Mouse (Mus musculus): ENCODE data around the gene Azi2. TPM values are rescaled to one million over a fixed set of nuclear protein-coding genes. Genes with fewer than 3 reads are reported as not detected.
A peak's percentile ranks its signal among the peaks of the same experiment; 100 is the strongest.

Gene Azi2
- total RNA-seq (2014; fragmentation: Nextera tagmentation) (105 and 157 TPM in 2 replicates), total RNA-seq (2017) (99.8 and 120 TPM in 2 replicates), polyA plus RNA-seq (2012) (38.7 and 41.3 TPM in 2 replicates)

- Histone ChIP-seq H3K36me3 (replicated peaks) (peaks cover 12% of the 10 kb centered on the region), H3K27me3 (ENCODE audit: insufficient read depth, low read length) (no peaks in the 10 kb centered on the region), H3K4me3 (ENCODE audit: low read depth, low read length) (peak within 1 kb of the TSS; percentile 85), H3K9me3 (replicated peaks) (no peaks in the 10 kb centered on the region), H3K4me1 (ENCODE audit: insufficient read depth, low read depth, low read length) (peaks cover 14% of the 10 kb centered on the region)
- DNase-seq (ENCODE audit: low spot score) (peak; percentile 86), ATAC-seq (ENCODE audit: extremely low read depth, insufficient number of reproducible peaks, low FRiP score, poor library complexity, severe bottlenecking) (peak; percentile 91)
- no peak for TF ChIP-seq GATA1 (IDR thresholded peaks at IDR 0.05; ENCODE audit: borderline replicate concordance, low read length)
- TF ChIP-seq CTCF (IDR thresholded peaks at IDR 0.05; ENCODE audit: low read depth, low read length): peak; percentile 49; the same call in 1 of the 2 replicates
- no peak for TF ChIP-seq TAL1 (conservative IDR thresholded peaks at IDR 0.05; ENCODE audit: low read depth, low read length)
- no peak for TF ChIP-seq POLR2AphosphoS5 (IDR thresholded peaks at IDR 0.05; ENCODE audit: insufficient replicate concordance, low read depth, low read length)
Observed at GRCm38 (mm10) chr9:118040218-118041021, at the start of gene Azi2. Azi2 (plus strand) TSS chr9:118040499.

DNA sequence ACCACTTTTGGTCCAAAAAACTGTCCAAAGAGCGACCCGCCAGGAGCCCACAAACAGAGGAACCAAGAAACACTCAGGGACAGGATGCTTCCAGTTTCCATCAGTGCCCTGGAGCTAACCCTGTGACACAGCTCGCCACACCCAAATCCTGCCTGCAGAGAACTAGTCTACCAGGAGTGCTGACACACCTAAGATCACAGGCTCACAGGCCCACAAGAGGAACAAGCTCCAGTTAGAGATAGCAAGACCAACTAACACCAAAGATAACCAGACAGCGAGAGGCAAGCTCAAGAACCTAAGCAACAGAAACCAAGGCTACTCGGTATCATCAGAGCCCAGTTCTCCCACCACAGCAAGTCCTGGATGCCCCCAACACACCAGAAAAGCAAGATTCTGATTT, 43.7 kb upstream of the Azi2 start:
- no peaks in the 10 kb centered on the region for H3K9me3 ChIP-seq (replicated peaks)
- H3K4me1 ChIP-seq (ENCODE audit: insufficient read depth, low read depth, low read length): no peaks in the 10 kb centered on the region
- no peaks in the 10 kb centered on the region for H3K36me3 ChIP-seq (replicated peaks)
- H3K4me3 ChIP-seq (ENCODE audit: low read depth, low read length): no peak overlapping the region
- ATAC-seq (ENCODE audit: extremely low read depth, insufficient number of reproducible peaks, low FRiP score, poor library complexity, severe bottlenecking) (no peak), DNase-seq (ENCODE audit: low spot score) (no peak)
- H3K27me3 ChIP-seq (ENCODE audit: insufficient read depth, low read length): no peaks in the 10 kb centered on the region
- no peak for TF ChIP-seq CTCF (IDR thresholded peaks at IDR 0.05; ENCODE audit: low read depth, low read length)
- no peak for TF ChIP-seq GATA2 (IDR thresholded peaks at IDR 0.05; ENCODE audit: borderline replicate concordance, low read depth, low read length)
- TF ChIP-seq POLR2AphosphoS5 (IDR thresholded peaks at IDR 0.05; ENCODE audit: insufficient replicate concordance, low read depth, low read length): no peak
- TF ChIP-seq GATA1 (IDR thresholded peaks at IDR 0.05; ENCODE audit: borderline replicate concordance, low read length): no peak
- TF ChIP-seq TAL1 (conservative IDR thresholded peaks at IDR 0.05; ENCODE audit: low read depth, low read length): no peak

DNA sequence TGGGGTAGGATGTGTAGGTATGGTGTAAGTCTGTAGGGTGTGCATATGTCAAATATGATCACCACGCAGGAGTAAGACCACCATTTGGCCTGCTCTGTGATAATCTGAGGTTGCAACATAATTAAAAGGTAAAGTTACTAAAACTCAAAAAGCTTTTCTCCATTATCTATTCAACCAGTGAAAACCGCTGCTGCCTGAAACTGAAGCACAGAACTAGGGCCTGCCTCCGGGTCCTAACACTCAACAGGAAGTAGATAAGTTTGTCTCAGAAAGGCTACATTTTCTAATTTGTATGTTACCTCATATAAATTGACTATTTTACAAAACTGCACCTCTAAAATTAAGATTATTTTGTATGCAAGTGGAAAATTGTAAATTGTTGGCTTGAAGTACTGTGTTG, 38.8 kb upstream of the Azi2 start:
- DNase-seq (ENCODE audit: low spot score) (no peak), ATAC-seq (ENCODE audit: extremely low read depth, insufficient number of reproducible peaks, low FRiP score, poor library complexity, severe bottlenecking) (no peak)
- H3K36me3 ChIP-seq (replicated peaks): no peaks in the 10 kb centered on the region
- TF ChIP-seq POLR2AphosphoS5 (IDR thresholded peaks at IDR 0.05; ENCODE audit: insufficient replicate concordance, low read depth, low read length): no peak
- TF ChIP-seq GATA1 (IDR thresholded peaks at IDR 0.05; ENCODE audit: borderline replicate concordance, low read length): no peak
- TF ChIP-seq CTCF (IDR thresholded peaks at IDR 0.05; ENCODE audit: low read depth, low read length): no peak
- TF ChIP-seq GATA2 (IDR thresholded peaks at IDR 0.05; ENCODE audit: borderline replicate concordance, low read depth, low read length): no peak
- no peak for TF ChIP-seq TAL1 (conservative IDR thresholded peaks at IDR 0.05; ENCODE audit: low read depth, low read length)
- no peaks in the 10 kb centered on the region for H3K4me1 ChIP-seq (ENCODE audit: insufficient read depth, low read depth, low read length)
- H3K4me3 ChIP-seq (ENCODE audit: low read depth, low read length): no peak overlapping the region
- no peaks in the 10 kb centered on the region; the same call in 1 of the 2 replicates for H3K9me3 ChIP-seq (replicated peaks)
- no peaks in the 10 kb centered on the region for H3K27me3 ChIP-seq (ENCODE audit: insufficient read depth, low read length)

DNA sequence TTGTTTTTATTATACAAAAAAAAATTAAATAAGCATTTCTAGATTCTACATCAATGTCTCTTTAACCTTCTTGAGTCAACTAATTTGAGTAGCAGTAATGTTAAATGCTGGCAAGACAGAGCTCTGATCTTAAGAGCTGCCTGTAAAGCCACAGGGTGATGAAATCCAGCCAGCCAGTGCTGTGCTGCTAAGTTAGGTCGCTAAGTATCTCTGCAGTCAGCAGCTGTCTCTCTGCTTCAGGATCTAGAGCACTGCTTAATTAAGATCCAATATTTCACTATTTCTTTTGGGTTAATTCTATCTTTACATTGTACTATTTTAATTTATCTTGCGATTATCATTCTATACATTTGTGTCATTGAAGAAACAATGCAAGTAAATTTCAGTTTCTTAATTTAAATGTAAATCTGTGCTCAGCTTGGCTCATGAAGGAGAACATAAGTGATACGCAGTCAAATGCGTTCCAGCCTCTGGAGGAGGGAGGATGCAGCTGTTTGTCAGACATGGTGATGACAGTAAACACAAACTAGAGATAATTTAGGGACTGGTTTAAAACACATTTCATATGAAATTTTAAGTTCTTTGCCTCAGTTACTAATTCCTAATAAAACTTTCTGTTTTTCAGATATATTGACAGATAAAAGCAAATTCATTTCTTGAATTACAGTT, 36.9 kb upstream of the Azi2 start:
- no peaks in the 10 kb centered on the region for H3K4me1 ChIP-seq (ENCODE audit: insufficient read depth, low read depth, low read length)
- H3K4me3 ChIP-seq (ENCODE audit: low read depth, low read length): no peak overlapping the region
- no peak for ATAC-seq (ENCODE audit: extremely low read depth, insufficient number of reproducible peaks, low FRiP score, poor library complexity, severe bottlenecking)
- no peaks in the 10 kb centered on the region; the same call in 1 of the 2 replicates for H3K9me3 ChIP-seq (replicated peaks)
- H3K27me3 ChIP-seq (ENCODE audit: insufficient read depth, low read length): no peaks in the 10 kb centered on the region
- no peaks in the 10 kb centered on the region for H3K36me3 ChIP-seq (replicated peaks)
- no peak for TF ChIP-seq GATA2 (IDR thresholded peaks at IDR 0.05; ENCODE audit: borderline replicate concordance, low read depth, low read length)
- no peak for TF ChIP-seq GATA1 (IDR thresholded peaks at IDR 0.05; ENCODE audit: borderline replicate concordance, low read length)
- TF ChIP-seq CTCF (IDR thresholded peaks at IDR 0.05; ENCODE audit: low read depth, low read length): no peak
- no peak for TF ChIP-seq POLR2AphosphoS5 (IDR thresholded peaks at IDR 0.05; ENCODE audit: insufficient replicate concordance, low read depth, low read length)
- TF ChIP-seq TAL1 (conservative IDR thresholded peaks at IDR 0.05; ENCODE audit: low read depth, low read length): no peak
- DNase-seq (ENCODE audit: low spot score): no peak

- Histone ChIP-seq H3K27me3 (ENCODE audit: insufficient read depth, low read length) (no peaks in the 10 kb centered on the region), H3K9me3 (replicated peaks) (no peaks in the 10 kb centered on the region; the same call in 1 of the 2 replicates), H3K4me1 (ENCODE audit: insufficient read depth, low read depth, low read length) (no peaks in the 10 kb centered on the region), H3K4me3 (ENCODE audit: low read depth, low read length) (no peak overlapping the region), H3K36me3 (replicated peaks) (no peaks in the 10 kb centered on the region)
- DNase-seq (ENCODE audit: low spot score) (no peak), ATAC-seq (ENCODE audit: extremely low read depth, insufficient number of reproducible peaks, low FRiP score, poor library complexity, severe bottlenecking) (no peak)
- TF ChIP-seq GATA2 (IDR thresholded peaks at IDR 0.05; ENCODE audit: borderline replicate concordance, low read depth, low read length): no peak
- no peak for TF ChIP-seq CTCF (IDR thresholded peaks at IDR 0.05; ENCODE audit: low read depth, low read length)
- no peak for TF ChIP-seq GATA1 (IDR thresholded peaks at IDR 0.05; ENCODE audit: borderline replicate concordance, low read length)
- TF ChIP-seq POLR2AphosphoS5 (IDR thresholded peaks at IDR 0.05; ENCODE audit: insufficient replicate concordance, low read depth, low read length): no peak
- TF ChIP-seq TAL1 (conservative IDR thresholded peaks at IDR 0.05; ENCODE audit: low read depth, low read length): no peak
Observed at GRCm38 (mm10) chr9:118003937-118004336, 36.4 kb upstream of the Azi2 start.

DNA sequence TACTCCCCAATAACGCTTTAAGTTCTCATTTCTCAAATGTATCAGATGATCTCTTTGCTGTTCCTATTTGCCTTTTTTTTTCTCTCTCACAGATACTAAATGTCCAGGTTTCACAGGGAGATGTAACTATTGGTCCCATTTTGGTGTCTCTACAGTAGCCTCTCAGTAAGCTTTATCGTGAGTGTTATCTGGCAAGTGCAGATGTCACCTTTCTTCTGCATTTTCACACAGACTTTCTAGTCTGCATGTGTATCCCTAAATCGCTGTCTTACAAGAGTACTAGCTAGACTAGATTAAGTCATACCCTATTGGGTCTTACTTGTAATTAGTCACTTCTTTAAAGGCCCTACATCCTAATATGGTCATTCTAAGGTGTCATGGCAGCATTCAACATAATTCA, 27.4 kb upstream of the Azi2 start:
- Histone ChIP-seq H3K36me3 (replicated peaks) (no peaks in the 10 kb centered on the region), H3K9me3 (replicated peaks) (no peaks in the 10 kb centered on the region; the same call in 1 of the 2 replicates), H3K4me3 (ENCODE audit: low read depth, low read length) (no peak overlapping the region), H3K27me3 (ENCODE audit: insufficient read depth, low read length) (no peaks in the 10 kb centered on the region), H3K4me1 (ENCODE audit: insufficient read depth, low read depth, low read length) (no peaks in the 10 kb centered on the region)
- ATAC-seq (ENCODE audit: extremely low read depth, insufficient number of reproducible peaks, low FRiP score, poor library complexity, severe bottlenecking) (no peak), DNase-seq (ENCODE audit: low spot score) (no peak)
- TF ChIP-seq GATA2 (IDR thresholded peaks at IDR 0.05; ENCODE audit: borderline replicate concordance, low read depth, low read length) (no peak), TAL1 (conservative IDR thresholded peaks at IDR 0.05; ENCODE audit: low read depth, low read length) (no peak), POLR2AphosphoS5 (IDR thresholded peaks at IDR 0.05; ENCODE audit: insufficient replicate concordance, low read depth, low read length) (no peak), CTCF (IDR thresholded peaks at IDR 0.05; ENCODE audit: low read depth, low read length) (no peak), GATA1 (IDR thresholded peaks at IDR 0.05; ENCODE audit: borderline replicate concordance, low read length) (no peak)

Data from G1E (cell line).